Mouse (Mus musculus) lung, adult 10 weeks (tissue): ENCODE results near the gene Zfhx3. TPM values are rescaled to one million over a fixed set of nuclear protein-coding genes. Genes with fewer than 3 reads are reported as not detected.

Experiments used
- polyA plus RNA-seq: library from polyadenylated mRNA; stranded (reverse); fragments of 350-450 nt; fragmentation: Illumina TruSeq; extraction: RNeasy Lipid Tissue Mini Kit (QIAGEN cat#74804); gene quantifications from one replicate; pipeline ENCODE4 v1.2.3, GENCODE M21; 2014; ENCODE audit warnings: low read depth, low replicate concordance; ENCODE audit not compliant: insufficient read depth

The Zfhx3 gene
- polyA plus RNA-seq = 1.3 TPM

DNA sequence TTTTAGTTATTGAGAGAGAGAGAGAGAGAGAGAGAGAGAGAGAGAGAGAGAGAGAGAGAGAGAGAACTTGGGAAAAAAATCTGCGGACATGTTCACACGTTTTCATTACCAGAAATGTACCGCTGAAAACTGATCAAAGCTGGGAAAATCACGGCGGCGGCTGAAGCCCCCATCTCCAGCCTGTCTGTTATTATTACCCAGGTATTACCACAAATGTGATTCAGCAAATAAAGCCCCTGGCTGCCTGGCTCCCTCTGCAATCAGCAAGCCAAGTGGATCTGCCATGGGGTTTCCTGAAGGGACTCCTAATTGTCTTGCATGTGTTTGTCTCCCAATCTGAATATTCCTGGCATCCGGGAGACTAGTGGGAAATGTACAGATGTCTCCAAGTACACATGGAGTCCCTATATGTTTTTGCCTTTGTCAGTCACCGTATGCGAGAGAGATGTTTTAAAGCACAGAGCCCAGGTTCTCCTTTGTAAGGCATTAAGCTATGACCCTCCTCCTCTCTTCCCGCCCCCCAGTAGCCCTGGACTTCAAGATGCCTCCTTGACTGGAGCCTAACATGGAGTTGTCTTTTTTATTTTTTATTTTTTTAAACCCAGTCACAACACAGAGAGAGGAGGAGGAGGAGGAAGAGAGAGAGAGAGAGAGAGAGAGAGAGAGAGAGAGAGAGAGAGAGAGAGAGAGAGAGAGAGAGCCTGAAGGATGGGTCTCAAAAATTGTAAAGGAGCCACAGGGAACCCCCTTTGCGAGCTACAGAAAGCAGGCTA lies at the start of gene Zfhx3:
Gene Zfhx3, plus strand, starts transcription at position 723 of the 773 bp plus-strand sequence.

